Mouse (Mus musculus): ENCODE data around the gene Bod1l.

Gene Bod1l

GRCm38 (mm10) chr5:41801622-41802021 is 42.5 kb downstream of the Bod1l start:
- no peak for DNase-seq (ENCODE audit: low spot score in 2 of 2)

- no peak for DNase-seq (ENCODE audit: low spot score in 2 of 2)
Measured at GRCm38 (mm10) chr5:41794434-41794833, 49.7 kb downstream of the Bod1l start.

- no peak for DNase-seq (ENCODE audit: low spot score in 2 of 2)
Measured at GRCm38 (mm10) chr5:41790517-41790916, 53.6 kb downstream of the Bod1l start.

- DNase-seq (ENCODE audit: low spot score in 2 of 2): no peak
Measured at GRCm38 (mm10) chr5:41788877-41789276, 55.2 kb downstream of the Bod1l start.

GRCm38 (mm10) chr5:41781890-41782289 is 62.2 kb downstream of the Bod1l start:
- DNase-seq (ENCODE audit: low spot score in 2 of 2): no peak

- no peak for DNase-seq (ENCODE audit: low spot score in 2 of 2)
Measured at GRCm38 (mm10) chr5:41780026-41780425, 64.1 kb downstream of the Bod1l start.

- no peak for DNase-seq (ENCODE audit: low spot score in 2 of 2)
Measured at GRCm38 (mm10) chr5:41775728-41776127, 68.4 kb downstream of the Bod1l start.

GRCm38 (mm10) chr5:41775273-41775672 is 68.8 kb downstream of the Bod1l start:
- DNase-seq (ENCODE audit: low spot score in 2 of 2): no peak

- DNase-seq (ENCODE audit: low spot score in 2 of 2): peak; percentile 88 to 89
Measured at GRCm38 (mm10) chr5:41768382-41769040, 75.6 kb downstream of the Bod1l start.

GRCm38 (mm10) chr5:41767296-41768200 is 76.6 kb downstream of the Bod1l start:
- no peak for DNase-seq (ENCODE audit: low spot score in 2 of 2)

GRCm38 (mm10) chr5:41766406-41767010 is 77.6 kb downstream of the Bod1l start:
- DNase-seq (ENCODE audit: low spot score in 2 of 2): no peak

- no peak for DNase-seq (ENCODE audit: low spot score in 2 of 2)
Measured at GRCm38 (mm10) chr5:41765626-41766405, 78.3 kb downstream of the Bod1l start.

GRCm38 (mm10) chr5:41763731-41764721 is 80.1 kb downstream of the Bod1l start, which contains the start of gene Nkx3-2:
TSS of gene Nkx3-2 (minus strand) at chr5:41764501.
- DNase-seq (ENCODE audit: low spot score in 2 of 2): no peak

- DNase-seq (ENCODE audit: low spot score in 2 of 2): no peak
Measured at GRCm38 (mm10) chr5:41762947-41763730, 81.0 kb downstream of the Bod1l start.

- no peak for DNase-seq (ENCODE audit: low spot score in 2 of 2)
Measured at GRCm38 (mm10) chr5:41762141-41762946, 81.8 kb downstream of the Bod1l start.

GRCm38 (mm10) chr5:41761509-41762140 is 82.5 kb downstream of the Bod1l start:
- DNase-seq (ENCODE audit: low spot score in 2 of 2): no peak

GRCm38 (mm10) chr5:41760831-41761508 is 83.1 kb downstream of the Bod1l start:
- no peak for DNase-seq (ENCODE audit: low spot score in 2 of 2)

GRCm38 (mm10) chr5:41760071-41760470 is 84.0 kb downstream of the Bod1l start:
- no peak for DNase-seq (ENCODE audit: low spot score in 2 of 2)

All from right cerebral cortex, adult 2 months (tissue).